Mouse (Mus musculus) adrenal gland, adult (tissue): Measurements from ENCODE around the gene Sh2d3c.

Experiments
- DNase-seq, 2 experiments: peaks; one replicate each; pipeline ENCODE4 v3.0.0; 2022 to 2023; ENCODE audit warnings: low spot score in 1 of 2; ENCODE audit not compliant: inconsistent age in 2 of 2

Gene Sh2d3c

DNA sequence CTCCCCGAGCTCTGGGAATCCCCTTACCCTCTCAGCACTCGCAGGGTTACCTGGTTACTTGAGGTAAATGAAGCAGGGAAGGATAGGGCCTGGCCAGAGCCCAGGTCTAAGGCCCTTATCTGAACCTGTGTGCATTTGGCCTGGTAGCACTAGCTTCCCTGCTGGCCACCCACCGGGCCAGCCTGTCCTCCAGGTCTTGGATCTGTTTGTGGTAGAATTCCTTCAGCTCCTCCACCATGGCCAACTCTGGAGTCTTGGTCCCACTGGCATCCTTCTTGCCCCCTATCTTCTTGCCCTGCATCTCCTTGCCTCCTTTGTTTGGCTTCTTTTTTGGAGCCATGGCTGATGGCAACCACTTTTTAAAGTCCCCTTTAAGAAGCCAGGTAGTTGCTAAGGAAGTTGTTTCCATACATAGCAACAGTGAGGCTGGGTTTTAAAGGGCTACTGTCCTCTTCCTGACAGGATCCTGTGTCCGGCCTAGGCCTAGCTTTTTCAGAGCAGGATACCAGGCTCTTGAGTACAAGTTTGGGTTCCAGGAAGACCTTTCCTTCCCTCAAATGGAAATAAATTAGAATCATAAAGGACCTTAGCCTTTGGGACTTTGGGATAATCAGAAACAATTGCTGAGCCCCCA, 63.3 kb downstream of the Sh2d3c start, which contains the start of gene Cfap157:
Gene Cfap157 (minus strand): TSS at position 381 of the 634 bp plus-strand sequence.
- DNase-seq, result peak in 1 of 2 experiments; percentile 56

DNA sequence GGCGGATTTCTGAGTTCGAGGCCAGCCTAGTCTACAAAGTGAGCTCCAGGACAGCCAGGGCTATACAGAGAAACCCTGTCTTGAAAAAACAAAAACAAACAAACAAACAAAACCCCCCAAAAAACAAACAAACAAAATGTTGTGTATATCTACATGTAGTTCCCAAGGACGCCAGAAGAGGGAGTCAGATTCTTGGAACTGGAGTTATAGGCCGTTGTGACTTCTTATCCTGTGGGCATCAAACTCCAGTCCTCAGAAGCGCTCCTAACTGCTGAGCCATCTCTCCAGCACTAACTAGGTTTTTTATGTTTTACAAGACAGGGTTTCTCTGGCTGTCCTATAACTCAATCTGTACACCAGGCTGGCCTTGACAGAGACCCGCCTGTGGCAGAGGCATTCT, 66.3 kb downstream of the Sh2d3c start:
- DNase-seq, result peak in 1 of 2 experiments; percentile 65

DNA sequence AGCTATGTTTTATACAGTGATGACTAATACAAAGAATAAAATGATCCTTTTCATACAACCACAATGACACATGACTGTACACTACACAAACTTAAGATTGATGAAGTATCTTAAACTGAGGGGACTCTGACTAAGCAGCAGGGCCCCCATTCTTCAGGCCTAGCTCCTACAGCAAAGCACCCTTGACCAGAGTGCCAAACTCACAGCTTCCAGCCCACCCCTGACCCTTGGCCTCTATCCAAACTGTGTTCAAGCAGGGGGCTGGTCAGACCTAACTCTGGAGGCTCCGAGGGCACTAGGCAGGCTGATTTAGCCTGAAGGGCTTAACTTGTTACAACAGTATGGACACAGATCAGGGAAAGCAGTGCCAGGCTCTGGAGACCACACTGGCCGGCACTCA, 67.7 kb downstream of the Sh2d3c start:
- DNase-seq, result no peak

DNA sequence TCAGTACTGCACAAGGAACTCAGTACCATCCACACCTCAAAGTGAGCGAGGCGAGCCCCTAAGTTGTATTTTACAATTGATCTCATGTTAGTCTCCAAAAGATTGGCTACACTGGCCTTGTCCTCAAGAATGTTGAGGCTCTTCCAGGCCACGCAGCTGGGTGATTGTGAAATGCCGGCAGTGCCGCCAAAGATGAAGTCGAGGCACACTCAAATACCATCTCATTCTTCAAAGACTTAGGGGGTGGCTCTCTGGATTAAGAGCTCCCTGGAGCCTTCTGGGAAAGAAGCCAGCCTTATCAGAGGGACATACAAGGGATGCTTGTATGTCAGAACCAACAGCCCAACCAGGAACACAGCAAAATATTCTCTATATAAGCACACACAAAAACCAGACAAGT, 70.4 kb downstream of the Sh2d3c start:
- DNase-seq, result peak; percentile 26 to 70

DNA sequence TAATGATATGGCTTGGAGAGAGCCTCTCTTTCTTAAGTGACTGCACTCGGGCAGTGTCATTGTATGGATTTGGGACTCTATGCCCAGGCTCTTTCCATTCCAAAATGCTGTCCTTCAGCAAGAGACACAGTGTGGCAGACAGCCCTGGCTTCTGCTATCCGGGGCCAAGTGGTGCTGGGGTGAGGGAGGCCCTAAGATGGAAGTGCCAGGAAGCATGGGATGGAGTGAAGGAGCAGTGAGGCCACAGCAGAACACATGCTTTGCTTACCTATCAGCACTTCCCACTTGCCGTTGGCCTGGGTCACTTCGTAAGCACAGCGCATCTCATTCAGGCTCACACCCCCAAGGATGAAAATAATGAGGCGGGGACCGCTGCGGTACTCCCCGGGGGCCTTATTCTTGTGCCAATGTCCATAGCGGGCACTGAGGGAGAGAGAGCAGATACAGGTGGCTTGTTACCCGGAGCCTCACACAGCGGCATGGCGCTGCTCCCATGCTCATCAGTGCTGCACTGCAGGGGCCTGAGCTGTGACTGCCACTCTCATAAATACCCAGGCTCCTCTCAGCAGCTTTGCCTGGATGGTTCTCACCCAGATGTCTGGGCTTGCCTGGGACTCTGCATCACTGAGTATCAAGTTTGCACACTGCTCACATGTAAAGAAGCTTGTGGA, 75.0 kb downstream of the Sh2d3c start:
- DNase-seq, result no peak

DNA sequence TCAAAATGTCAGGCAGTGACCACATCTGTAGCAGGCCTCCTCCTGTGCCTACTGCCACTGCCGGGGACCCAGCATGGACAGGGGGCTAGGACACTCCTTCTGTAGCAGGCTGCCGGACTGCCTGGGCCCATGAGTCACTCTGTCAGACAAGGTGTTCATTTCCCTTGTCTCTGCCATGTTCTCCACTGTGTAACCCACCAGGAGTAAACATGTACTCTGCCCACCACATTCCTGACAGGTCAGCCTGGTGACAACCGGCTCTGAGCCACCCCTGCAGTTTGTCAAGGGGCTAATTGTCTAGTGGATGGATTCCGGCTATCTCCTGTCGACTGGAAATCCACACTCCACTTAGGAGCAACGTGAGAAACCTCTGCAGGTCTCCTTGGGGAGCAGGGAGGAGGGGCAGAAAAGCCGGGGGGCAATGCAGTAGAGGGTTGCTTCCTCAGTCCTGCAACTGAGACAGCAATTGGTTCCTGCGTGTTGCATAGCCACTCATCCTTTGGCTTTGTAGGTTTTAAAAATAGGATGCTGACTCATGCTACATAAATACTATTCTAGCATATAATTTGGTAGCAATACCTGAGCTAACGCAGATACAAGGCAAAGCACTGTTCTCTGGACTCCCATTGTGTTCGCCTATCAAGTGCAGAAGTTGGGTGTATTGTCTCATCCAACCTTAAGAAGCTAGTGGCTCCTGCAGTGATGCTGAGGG, 77.6 kb downstream of the Sh2d3c start:
- DNase-seq, result no peak
